Mouse (Mus musculus) thymus, postnatal 0 days (tissue): Measurements from ENCODE around the gene 1700001C19Rik. TPM values are rescaled to one million over a fixed set of nuclear protein-coding genes. Genes with fewer than 3 reads are reported as not detected.

Source experiments
- DNase-seq: peaks from one replicate; pipeline ENCODE4 v3.0.0-alpha.2; 2015; ENCODE audit warnings: low spot score
- polyA plus RNA-seq: library from polyadenylated mRNA; unstranded; fragments of >200 nt; fragmentation: Nextera tagmentation; extraction: Ambion mirVana; gene quantifications from 2 replicates; pipeline ENCODE4 v1.2.1, GENCODE M21; 2015

The 1700001C19Rik gene
- polyA plus RNA-seq, 1 experiment from 2014 or later, result 1.4 TPM

DNA sequence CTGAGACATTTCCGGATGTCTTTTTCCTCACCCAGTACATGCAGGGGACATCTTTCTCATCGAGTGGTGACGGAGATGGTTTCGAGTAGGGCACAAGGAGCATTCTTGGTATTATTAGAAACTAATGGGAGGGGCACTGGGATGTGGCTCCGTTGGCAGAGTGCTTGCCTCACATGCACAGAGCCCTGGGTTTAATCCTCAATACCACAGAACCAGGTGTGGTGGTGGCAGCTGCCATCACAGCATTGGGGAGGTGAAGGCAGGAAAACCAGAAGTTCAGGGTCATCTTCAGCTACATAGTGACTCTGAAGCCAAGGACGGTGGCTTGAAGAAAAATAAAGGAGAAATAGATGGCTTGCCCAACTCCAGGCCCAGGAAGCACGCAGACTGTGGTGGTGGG lies 25.0 kb upstream of the 1700001C19Rik start:
- DNase-seq, result no peak

DNA sequence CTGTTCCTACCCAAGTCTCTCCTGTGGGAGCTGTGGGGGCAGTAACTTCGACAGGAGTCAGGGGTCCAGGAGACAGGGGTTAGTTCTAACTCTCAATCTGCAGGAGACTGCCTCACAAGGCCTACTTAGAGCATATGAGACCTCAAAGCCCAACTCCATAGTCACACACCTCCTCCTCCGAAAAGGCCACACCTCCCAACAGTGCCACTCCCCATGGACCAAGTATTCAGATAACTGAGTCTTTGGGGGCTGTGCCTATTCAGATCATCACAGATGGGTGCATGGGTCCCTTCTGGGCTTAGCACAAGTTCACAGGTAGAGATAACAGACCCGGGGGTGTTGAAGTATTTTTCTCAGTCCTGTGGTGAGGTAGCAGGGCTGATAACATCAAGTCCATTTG lies 24.5 kb upstream of the 1700001C19Rik start:
- DNase-seq, result no peak

DNA sequence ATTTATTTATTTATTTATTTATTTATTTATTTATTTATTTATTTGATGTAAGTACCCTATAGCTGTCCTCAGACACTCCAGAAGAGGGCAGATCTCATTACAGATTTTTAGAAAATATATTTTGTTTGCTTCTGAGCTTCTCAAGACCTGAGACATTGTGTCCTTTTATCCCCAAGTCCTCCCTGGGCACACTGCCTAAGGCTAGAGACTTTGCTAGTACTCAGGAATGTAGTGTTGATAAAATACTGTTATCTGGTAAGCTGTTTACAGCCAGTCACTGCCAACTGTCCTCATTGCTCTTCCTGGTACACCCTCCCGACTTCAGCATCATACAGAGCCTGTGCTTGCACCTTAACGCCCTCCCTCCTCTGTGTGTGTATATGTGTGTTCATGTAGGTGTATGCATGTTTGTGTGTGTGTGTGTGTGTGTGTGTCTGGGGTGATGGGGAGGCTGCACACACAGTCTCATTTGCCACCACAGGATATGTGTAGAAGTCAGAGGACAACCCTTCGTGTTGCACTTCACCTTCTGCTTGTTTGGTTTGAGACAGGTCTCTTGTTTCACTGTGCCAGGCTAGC lies 22.3 kb upstream of the 1700001C19Rik start:
- no peak for DNase-seq

- no peak for DNase-seq
Measured at GRCm38 (mm10) chr17:47458936-47459335, 21.8 kb upstream of the 1700001C19Rik start.

- DNase-seq, result no peak
Measured at GRCm38 (mm10) chr17:47458310-47458709, 21.1 kb upstream of the 1700001C19Rik start.

DNA sequence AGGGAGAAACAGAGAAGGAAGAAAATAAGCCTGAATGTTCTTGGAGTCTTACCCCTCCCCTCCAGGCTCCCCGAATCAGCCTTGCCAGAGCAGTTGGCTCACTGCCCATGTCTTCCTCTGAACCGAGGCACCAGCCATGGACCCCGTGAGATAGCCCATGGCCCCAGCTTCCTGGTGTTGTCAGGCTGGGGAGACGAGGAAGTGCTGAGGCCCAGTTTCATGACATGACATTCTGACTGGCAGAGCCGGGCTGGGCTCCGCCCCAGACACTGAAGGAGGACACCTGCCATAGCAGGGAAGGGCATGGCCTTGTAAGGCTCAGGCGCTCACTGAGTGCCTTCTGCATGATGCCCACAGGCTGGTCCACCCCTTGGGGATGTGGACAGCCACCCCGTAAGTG lies 17.5 kb upstream of the 1700001C19Rik start:
- peak; percentile 72 for DNase-seq

- DNase-seq, result no peak
Measured at GRCm38 (mm10) chr17:47452886-47453285, 15.7 kb upstream of the 1700001C19Rik start.

GRCm38 (mm10) chr17:47450880-47451565 lies 13.8 kb upstream of the 1700001C19Rik start:
- no peak for DNase-seq

- DNase-seq, result no peak
Measured at GRCm38 (mm10) chr17:47450239-47450638, 13.1 kb upstream of the 1700001C19Rik start.

DNA sequence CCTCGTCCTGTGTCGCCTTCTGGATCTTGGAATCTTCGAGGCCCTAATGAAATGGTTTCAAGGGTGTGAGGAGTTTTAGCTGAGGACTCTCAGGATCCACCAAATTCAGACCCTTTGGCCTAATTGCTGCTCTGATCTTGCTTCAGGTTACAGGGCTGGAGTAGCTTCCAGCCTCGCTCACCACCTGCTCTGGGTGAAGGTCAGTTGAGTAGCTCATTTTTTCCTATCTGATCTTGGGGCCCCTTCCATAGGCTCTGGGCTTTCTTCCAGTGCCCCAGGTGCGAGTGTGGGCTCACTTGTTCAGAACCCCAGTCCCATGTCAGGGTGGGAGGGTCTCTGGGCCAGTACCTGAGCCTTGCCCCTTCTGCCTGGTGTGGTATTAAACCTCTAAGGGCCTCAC lies 12.3 kb upstream of the 1700001C19Rik start:
- DNase-seq, result no peak

- DNase-seq, result no peak
Measured at GRCm38 (mm10) chr17:47448523-47449372, 11.6 kb upstream of the 1700001C19Rik start.

DNA sequence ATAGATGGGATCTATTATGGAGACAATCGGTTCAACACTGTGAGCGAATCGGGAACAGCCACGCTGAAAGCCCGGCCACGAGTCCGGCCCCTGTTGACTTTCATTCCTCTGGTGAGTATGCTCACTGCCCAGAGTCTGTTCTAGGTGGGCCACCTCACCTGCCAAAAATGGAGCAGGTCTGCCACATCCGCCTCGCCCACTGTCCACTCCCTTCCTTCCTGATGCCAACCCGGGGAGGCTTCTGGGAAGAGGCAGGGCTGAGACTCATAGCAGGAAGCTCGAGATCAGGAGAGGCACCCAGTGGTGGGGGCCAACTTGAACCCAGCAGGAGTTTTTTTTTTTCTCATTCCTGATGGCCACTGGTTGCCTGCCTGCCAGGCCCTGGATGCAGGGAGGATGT lies 9.4 kb upstream of the 1700001C19Rik start:
- no peak for DNase-seq

DNA sequence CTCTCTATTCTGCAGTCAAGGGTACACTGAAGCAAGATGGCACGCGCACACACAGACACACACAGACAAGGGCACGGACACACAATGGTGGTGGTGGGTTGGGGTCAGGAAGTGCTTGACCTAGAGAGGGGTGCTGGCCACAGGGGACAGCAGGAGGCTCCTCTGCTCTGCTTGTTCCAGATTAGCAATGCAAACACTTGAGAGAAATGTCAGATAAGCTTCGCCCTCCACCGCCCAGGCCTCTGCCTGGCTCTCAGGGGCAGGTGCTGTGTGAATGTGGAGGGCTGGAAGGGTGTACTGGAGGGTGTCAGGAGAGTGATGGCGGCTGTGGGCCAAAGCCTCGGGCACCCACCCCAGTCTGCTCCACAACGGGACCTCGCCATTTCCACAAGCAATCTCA lies 8.8 kb upstream of the 1700001C19Rik start:
- DNase-seq, result no peak

DNA sequence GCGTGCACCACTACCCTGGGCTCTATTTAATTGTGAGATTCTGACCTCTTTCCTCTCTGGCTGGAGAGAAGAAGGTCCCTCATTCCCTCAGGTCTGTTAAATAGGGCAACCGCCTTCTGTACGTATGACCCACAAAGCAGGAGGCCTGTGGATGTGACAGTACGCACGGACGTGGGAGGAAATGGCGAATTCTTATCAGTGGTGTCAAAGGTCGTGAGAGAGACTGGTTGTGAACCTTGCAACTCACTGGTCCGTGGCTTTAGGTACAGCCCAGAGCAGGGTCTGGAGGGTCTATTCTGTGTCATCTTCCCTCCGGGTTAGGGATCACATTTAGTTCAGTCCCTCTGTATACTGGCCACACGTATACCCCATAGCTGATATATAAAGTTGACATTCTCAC lies 8.3 kb upstream of the 1700001C19Rik start:
- no peak for DNase-seq

GRCm38 (mm10) chr17:47444113-47444512 lies 6.9 kb upstream of the 1700001C19Rik start:
- no peak for DNase-seq

DNA sequence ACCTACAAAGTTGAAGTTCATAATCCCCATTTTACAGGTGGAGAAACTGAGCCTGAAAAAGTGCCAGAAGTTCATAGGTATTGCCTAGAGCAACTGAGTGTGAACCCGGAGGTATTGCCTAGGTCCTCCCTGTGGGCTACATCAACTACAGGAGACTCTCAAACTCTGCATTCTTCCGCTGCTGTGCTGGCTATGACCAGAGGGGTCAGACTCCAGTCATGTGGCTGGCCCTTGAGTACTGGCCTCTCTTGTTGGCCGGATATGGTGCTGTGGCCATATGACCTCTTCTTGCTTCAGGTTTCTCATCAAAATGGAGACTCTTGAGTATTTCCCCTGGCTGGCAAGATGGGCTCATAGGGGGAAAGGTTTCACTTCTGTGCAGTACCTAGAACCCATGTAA lies 5.1 kb upstream of the 1700001C19Rik start:
- no peak for DNase-seq

- no peak for DNase-seq
Measured at GRCm38 (mm10) chr17:47441296-47442051, 4.3 kb upstream of the 1700001C19Rik start.

DNA sequence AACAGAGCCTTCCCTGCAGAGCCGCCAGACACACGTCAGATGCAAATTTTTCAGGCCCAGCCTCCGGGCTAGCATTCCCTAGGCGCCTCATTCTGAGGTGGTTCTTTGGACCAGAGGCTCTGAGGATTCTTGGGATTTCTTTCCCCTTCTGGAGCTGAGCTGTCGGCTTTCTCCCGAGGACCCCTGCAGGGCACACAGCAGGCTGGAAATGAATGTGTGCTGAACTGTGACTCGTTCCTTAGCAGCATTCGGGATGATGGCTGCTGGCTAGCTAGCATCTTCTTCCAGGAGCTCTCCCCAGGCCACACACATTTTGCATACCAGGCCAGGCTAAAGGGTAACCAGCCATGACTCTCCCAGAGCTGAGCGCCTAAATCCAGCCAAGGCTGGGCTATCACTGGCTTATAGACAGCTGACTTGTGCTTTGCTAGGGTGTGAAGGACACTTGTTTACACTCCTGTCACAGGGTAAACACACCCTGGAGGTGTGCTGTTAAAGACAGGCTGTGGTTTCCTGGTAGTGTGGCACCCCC lies 3.2 kb upstream of the 1700001C19Rik start:
- no peak for DNase-seq

GRCm38 (mm10) chr17:47439396-47440028 lies 2.3 kb upstream of the 1700001C19Rik start:
- no peak for DNase-seq

GRCm38 (mm10) chr17:47438611-47439010 lies 1.4 kb upstream of the 1700001C19Rik start:
- DNase-seq, result no peak
